Mouse (Mus musculus) spleen, adult 2 months (tissue): Measurements from ENCODE around the gene Numb.

Experiments
- CTCF ChIP-seq: fragments of 200-500 bp; IDR thresholded peaks from 2 replicates; pipeline ENCODE4 v1.5.1; 2011; ENCODE audit warnings: mild to moderate bottlenecking, inconsistent platforms; ENCODE audit not compliant: insufficient read depth, insufficient read length, insufficient replicate concordance; ENCODE audit errors: extremely low read depth
- POLR2A ChIP-seq: fragments of 200-500 bp; IDR thresholded peaks from 2 replicates; pipeline ENCODE4 v1.6.1; 2011; ENCODE audit warnings: low read depth, low read length, inconsistent platforms

- TF ChIP-seq CTCF (no peak), POLR2A (no peak)
Measured at GRCm38 (mm10) chr12:83860688-83861087, 61.0 kb downstream of the Numb start.
